Mouse (Mus musculus) liver (tissue): ENCODE measurements around the gene Olfr476.
"Not testable (repeated sequence)": the region's sequence is repeated elsewhere in the genome, so short reads cannot be mapped to it uniquely, and the experiment has no call there.

Source experiments
- DNase-seq: peaks from one replicate; pipeline ENCODE4 v3.0.0-alpha.2; 2020; ENCODE audit warnings: mixed read lengths

The Olfr476 gene

DNA sequence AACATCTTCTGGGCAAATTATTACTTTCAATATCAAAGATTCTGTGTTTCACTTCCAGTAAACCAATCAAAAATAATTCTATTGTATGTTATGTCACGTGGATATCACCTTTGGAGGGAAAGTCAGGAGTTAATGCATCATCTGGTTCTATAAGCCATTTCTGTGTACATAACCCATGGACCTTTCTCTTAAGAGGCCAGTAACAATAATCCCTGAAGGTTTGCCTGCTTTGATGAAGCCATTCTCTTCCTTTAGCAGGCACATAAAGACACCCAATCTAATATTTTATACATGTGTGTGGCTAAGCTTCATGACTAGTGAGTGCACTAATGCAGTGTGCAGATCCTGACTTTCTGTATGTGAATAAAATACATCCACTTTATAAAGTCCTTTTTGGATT lies at the start of gene Olfr476:
TSS of gene Olfr476 (plus strand) at position 301 of the 400 bp plus-strand sequence.
- no peak for DNase-seq

DNA sequence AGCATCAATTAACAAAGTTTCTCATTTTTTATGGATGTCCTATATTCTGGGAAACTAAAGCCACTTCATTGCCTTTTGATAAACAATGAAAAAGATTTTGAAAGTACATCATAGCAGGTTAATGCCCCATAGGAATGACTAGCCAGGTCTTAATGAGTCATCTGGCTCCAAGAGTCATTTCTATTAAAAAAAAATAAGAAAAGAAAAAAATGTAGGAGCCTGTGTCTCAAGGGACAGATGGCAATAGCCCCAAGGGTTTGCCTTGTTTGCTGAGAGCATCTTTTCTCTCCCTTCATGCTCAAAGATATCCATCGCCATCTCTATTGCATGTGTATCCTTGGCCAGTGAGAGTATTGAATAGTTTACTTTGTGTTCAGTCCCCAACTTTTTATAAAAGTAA lies 34.5 kb upstream of the Olfr476 start, which contains the start of gene Olfr473:
TSS of gene Olfr473 (plus strand) at position 301 of the 400 bp plus-strand sequence.
- no peak for DNase-seq

DNA sequence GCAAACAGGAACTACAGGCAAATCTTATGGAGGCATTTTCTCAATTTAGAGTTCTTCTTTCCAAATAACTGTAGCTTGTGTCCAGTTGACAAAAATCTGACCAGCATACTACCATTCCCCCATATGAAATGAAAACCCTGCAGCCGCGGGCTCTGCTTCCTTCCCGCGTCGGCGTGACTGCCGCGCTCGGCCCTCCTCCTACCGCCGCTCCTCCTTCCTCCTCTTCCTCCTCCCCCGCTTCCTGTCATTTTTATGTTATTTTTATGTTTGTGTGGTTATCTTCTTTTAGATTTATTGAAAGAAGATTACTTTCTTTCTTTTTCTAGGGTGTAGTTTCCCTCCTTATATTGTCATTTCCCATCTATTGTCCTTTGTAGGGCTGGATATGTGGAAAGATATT lies 12.1 kb upstream of the Olfr476 start:
- DNase-seq: not testable (repeated sequence)

DNA sequence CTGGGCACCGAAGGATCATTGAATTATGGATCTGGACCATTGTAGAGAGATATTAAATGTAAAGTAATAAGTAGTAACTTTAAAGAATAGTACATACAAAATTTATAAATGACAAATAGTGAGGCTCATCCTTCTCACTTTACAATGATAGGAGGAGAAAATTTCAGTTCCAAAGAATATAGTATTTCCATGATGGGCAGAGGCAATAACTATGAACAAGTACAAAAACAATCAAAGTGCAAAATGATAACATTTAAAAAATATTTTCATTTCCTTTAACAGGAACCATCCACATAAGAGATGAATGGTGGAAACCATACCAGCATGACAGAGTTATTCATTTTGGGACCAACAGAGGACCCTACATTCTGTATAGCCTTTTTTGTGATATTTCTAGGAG lies 10.3 kb upstream of the Olfr476 start, which contains the start of gene Olfr474:
TSS of gene Olfr474 (plus strand) at position 301 of the 400 bp plus-strand sequence.
- no peak for DNase-seq

DNA sequence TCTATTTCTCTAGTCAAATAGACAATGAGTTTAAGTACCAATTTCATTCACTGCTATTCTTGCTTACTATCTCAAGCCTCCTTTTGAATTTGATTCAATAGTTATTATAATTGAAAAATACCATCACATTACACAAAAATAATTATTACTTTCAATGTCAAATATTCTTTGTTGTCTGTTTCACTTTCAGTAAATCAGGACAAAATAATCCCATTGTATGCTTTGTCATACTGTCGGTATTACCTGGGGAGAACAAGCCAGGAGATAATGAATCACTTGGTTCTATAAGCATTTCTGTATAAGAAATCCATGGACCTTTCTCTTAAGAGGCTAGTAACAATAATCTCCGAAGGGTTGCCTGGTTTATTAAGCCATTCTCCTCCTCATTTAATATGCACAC lies 21.8 kb downstream of the Olfr476 start, which contains the start of gene Olfr477:
TSS of gene Olfr477 (plus strand) at position 301 of the 400 bp plus-strand sequence.
- DNase-seq: no peak

DNA sequence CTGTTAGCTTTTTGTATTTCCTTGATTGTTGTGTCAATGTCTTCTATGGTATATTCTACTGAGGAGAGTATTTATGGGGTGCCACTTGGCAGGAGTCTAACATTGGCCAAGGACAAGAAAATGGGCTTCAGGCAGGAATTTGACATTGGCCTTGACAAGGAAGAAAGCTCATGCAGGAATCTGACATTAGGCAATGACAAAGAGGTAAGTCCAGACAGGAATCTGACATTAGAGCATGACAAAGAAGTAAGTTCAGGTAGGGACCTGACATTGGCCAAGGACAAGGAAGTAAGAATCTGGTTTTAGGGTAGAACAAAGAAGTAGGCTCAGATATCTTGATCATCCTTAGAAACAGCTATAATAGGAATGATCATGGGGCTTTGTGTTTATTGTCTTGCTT lies 49.7 kb downstream of the Olfr476 start:
- not testable (repeated sequence) for DNase-seq
